Mouse (Mus musculus): ENCODE data around the gene Wdr35.

The Wdr35 gene

DNA sequence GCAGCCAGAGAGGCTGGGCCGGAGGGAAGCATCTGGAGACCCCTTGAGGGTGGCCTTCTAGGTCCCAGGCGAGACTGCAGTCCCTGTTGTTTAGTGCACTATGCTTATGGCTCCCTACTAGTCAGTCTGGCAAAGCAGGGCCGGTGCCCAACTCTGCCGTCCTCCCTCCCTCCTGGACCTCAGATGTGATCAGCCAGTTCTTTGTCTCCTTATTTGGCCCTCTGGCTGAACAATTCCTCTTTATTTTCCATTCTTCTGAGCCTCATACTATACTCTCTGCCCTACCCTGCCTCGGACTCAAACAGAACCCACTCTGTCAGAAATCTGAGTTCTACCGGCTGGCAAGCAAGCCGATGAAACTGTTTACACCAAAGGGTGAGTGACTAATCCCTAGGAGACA lies 79.7 kb downstream of the Wdr35 start:
- no peak for DNase-seq

DNA sequence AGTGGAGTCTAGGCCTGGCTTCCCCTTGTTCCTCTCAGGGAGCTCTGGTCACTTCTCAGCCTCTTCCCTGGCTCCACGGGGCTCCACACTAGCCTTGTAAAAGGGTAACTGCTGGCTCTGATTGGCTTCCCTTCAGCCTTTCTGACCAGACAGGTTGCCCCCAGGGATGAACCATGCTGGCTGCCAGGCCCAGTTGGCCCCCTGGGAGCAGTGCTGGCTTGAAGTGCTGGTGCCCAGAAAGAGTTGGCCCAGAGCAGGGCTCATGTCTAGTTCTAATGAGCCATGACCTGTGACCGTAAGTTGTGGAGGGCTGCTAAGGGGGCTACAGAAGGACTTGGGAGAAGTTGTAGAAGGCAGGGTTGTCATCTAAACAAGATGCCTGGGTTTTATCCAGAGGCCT lies 80.3 kb downstream of the Wdr35 start:
- DNase-seq: no peak

DNA sequence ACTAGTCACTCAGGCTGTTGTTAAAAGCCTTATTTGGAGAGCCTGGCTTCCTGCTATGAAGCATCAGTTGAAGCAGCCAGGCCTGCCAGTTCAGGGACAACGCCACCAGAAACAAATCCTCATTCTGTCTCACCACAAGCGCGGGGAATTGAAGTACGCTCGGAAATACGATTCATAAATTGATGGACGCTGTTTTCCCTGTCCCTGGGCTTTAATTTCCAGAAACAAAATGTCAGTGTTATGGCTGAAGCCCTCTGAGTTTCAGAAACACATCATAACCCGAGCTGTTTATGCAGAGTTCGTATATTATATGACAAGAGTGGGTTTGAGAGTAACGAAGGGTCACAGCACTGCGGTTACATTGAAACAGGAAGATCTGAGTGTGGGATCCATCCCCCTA lies 81.6 kb downstream of the Wdr35 start:
- DNase-seq: no peak

DNA sequence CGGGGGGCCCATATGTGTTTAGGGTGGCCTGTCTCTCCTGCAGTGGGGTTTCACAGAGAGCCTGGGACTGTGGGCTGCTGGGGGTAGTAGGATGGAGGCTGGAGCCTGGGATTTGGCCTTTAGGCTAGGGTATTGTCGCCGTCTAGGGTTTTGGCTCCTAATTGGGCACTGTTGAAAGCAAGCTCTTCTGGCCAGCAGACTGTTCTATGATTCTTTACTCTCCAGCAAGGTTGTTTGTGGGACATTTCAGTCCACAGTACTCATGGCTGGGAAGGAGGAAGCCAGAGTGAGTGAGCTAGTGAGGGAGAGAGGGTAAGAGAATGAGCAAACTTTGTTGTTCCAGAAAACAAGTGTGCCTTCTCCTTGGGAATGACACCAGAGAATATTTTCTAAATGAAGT lies 85.8 kb downstream of the Wdr35 start:
- no peak for DNase-seq

DNA sequence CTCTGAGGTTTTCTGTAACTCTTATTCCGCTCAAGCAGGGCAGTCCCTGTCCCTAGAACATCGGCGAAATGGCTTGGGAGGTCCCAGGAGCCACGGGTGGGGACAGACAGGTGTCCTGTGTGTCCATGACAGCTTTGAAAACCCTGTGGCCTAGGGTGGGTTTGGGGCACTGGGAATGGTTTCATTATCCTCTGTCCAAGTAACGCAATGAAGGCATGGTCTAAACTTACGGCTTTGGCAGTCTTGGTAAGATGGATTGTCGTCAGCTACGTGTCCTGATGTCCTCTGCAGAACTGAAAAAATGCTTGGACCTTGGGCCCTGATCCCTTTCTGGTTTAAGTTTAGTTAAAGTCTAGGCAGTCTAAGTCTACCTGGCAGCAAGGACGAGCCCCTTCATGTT lies 86.3 kb downstream of the Wdr35 start:
- DNase-seq: peak; percentile 31

DNA sequence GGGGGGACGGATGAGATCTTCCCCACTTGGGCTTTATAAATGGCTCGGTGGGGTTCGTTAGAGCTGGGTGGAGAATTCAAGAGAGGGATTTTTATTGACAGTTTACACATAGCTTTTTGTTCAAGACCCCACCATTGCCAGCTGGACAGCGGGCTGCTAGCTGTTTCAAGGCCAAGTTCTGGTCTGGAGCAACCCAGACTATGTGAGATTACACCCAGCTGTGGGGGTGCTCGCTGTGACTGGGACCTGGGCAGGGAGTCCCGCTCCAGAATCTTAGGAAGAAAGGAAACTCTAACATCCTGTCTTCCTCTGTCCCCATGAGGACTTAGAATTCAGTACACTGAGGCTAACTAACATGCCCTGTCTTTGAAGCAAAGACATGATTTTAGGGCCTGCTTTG lies 89.9 kb downstream of the Wdr35 start:
- no peak for DNase-seq

DNA sequence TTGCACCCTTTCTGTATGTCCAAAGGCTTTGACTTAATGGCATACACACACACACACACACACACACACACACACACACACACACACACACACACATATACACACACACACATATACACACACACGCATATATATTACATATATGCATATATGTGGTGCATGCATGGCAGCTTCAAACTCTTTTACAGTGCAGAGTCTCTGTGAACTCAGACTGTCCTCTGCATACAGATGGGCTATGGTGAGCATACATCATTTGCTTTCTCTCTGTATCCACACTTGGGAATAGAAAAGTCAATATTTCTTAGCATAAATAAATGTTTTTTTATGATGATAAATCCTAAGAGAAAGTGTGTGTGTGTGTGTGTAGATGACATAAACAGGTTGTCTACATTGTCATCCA lies 97.4 kb downstream of the Wdr35 start:
- DNase-seq: no peak

DNA sequence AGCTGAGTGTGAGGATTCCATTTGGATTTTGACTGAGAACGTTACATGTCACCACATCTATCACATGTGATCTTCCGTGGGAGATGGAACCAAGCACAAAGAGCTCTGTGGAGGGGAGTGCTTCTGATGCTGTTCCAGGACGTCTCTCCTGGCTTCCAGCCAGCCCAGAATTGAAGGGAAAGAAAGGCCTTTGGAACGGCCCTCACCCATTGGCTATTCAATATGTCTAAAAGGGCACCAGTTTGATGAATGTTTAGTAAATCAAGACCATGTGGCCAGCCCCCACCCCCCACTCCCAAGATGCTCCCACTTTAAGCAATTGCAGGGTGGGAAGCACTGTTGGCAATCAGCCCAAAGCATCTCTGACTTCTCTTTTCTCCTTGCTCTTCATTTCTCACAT lies 97.8 kb downstream of the Wdr35 start:
- DNase-seq: no peak

DNA sequence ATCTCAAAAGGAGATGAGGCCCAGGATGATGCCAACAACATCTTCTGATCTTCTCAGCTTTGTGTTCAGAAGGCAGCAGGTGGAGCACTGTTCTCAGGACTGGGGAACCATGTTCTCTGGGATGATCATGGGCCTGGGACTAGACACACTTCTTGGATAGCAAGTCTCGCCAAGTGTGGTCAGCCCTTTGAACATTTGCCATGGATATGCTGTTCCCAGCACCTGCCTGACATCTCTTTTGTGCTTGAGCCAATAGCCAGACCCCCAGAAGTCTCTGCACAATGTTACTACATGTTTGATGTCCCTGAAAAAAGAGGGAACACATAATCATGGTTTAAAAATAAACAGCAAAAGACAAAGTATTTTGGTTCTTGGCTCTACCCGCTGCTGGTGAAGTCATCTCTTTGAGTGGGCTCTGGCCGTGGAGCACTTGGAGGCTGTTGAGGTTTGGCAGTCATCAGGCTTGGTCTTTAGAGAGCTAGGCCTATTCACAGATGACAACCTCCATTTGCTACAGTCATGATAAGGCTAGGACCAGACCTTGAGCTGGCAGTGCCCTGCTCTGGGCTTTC lies 103.9 kb downstream of the Wdr35 start:
- DNase-seq: no peak

Data from kidney, adult 11 months (tissue).